Mouse (Mus musculus) c-Kit-positive CD71-positive TER-119-negative erythroid progenitor cells, embryonic 14.5 days (primary cell): ENCODE measurements around the gene Fancd2.

Experiments
- DNase-seq: peaks from one replicate; pipeline ENCODE4 v3.0.0-alpha.2; 2013; ENCODE audit warnings: low read depth

Gene Fancd2

DNA sequence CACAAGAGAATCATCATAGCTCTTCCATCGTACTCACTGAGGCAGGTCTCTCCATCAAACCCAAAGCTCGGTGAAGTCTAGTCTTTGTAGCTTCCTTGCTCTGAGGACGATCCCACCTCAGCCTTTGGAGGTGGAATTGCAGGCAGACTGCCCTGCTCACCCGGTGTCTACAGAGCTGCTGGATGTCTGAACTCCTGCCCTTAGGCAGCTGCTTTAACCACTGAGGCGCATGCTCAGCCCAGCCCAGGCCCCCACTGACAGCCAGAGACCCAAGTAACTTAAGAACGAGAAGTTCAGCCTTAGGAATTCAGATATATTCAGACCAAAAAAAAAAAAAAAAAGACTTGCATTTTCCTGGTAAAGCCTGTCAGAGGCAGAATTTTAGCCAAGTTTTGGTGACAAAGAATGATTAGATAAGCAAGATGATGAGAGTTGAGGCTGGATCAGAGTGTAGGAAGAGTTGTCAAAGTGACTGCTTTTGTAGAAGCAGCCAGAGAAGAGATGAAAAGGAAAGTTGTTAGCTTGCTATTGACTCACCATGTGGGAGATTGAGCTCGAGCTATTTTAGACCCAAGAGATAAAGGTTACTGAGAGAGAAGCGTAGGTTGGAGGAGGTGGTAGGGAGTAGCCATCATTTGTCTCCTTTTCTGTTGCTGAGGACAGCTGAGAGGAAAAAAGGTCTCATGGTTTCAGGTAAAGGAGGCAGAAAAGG lies 80.9 kb downstream of the Fancd2 start:
- no peak for DNase-seq

DNA sequence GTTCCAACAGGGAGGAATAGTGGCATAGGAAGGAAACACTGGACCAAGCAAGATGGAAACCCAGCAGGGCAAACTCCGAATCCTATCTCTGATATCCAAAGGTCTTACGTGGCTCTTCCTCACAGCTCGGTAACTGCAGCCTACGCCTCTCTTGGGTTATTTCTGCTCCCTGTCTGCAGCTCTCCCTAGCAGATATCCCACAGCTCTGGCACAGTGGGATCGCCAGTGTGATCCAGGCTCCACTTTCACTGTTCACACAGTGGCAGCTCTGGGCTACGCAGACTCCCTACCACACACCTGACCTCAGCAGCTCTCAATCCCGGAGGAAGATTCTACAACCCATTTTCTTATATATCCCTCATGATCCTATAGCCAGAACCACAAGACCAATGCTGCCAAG lies 82.7 kb downstream of the Fancd2 start:
- no peak for DNase-seq

DNA sequence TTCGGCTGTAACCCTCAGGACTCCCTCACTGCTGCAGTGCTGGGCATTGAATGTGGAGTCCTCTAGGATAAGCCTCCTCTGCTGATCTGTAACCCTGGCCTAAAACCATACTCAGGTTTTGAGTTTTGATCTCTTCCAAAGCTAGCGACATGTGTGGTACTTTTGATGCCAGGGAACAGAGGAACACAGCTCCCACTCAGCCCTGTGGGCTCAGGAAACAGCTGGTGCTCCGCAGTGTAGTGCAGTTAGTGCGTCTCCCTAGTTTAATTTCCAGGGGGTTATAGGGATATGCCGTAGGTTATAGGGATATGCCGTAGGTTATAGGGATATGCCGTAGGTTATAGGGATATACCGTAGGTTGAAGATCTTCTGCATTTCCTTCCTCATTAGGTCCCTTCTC lies 83.5 kb downstream of the Fancd2 start:
- no peak for DNase-seq

DNA sequence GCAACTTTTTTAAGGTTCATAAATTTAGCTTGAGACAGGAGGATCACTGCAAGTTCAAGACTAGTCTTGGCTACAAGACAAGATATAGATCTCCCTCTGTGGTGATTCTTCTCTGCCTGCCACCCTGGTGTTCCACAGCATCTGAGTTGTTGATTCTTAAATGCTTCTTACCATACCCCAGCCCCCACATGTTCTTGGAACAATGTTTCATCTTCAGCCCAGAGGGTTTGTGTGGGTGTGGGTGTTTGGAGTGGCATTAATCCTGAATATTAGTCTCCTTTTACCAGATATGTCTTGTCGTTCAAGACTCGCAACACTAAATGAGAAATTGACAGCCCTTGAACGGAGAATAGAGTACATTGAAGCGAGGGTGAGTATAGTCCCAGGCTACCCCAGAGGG lies 84.0 kb downstream of the Fancd2 start:
- no peak for DNase-seq

DNA sequence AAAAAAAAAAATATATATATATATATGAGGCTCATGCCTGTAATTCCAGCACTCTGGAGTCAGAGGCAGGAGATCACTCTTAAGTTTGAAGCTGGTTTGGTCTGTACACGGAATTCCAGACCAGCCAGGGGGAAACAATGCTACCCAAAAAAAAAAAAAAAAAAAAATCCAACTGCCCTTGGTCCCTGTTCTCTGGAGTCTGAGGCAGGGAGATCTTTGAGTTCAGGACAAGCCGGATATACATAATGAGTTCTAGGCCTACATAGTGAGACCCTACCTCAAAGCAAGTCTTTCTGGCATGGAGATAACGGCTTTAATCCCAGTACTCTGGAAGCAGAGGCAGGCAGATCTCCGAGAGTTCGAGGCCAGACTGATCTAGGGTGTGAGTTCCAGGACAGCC lies 91.9 kb downstream of the Fancd2 start:
- DNase-seq: no peak

DNA sequence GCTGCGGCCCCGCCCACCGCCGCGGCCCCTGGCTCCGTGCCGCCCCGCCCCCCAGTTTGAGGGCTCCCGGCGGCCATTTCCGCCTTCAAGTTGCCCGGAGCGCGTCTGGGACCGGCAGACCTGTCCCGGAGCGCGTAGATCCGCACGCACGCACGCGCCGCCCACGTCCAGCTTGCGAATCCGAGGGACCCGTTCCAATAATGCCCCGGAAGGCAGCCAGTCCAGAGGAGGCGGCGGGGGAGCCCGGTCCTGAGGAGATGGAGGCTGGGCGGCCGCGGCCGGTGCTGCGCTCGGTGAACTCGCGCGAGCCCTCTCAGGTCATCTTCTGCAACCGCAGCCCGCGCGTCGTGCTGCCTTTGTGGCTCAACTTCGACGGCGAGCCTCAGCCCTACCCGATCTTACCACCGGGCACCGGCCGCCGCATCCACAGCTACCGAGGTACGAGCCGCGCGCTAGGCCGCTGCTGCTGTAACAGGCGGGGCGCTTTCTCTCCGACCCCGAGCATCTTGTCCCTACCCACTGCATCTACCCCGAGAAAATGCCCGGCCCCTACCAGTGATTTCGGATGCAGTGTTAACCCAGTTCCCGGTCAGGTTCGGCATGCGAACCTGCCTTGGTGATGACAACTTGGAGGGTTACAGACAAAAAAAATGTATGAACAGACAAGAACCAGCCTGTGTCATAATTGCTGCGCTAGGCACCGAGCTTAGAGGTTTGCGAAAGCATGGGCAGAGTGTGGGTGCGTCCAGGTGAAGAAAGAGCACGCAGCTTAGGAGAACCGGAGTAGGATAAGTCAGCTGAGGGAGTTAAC lies 92.7 kb downstream of the Fancd2 start, which contains the start of gene Vhl:
Vhl (plus strand) TSS at position 19 of the 811 bp plus-strand sequence.
- DNase-seq: no peak

DNA sequence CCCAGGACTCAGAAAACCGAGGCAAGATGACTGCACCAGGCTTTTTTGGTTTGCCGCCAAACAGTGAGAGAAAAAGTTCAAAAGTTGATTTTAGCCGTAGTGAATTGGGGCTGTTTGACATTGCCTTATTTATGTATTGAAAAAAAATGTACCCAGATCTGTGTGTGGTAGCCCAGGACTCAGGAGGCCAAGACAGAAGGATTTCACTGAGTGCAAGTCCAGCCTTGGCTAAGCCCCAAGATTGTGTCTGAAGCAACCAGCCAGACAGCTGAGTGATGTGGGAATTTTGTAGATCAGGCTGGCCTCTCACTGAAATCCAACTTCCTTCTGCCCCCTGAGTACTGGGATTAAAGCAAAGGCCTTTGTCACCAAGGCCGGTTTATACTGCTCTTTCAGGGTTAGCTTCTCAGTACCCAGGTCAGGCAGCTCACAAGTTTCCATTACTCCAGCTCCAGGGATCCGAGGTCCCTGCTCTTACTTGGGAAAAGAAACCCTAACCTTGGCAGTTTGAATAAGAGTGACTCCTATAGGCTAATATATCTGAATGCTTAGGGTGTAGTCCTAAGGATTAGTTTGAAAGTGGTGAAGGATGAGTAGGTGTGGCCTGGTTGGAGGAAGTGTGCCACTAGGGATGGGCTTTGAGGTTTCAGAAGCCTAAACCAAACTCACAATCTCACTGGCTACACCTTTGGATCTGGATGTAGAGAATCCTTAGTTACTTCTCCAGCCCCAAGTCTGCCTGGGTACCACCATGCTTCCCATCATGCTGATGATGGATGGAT lies 93.7 kb downstream of the Fancd2 start:
- DNase-seq: no peak

GRCm38 (mm10) chr6:113630322-113630721 lies 98.8 kb downstream of the Fancd2 start:
- DNase-seq: no peak

DNA sequence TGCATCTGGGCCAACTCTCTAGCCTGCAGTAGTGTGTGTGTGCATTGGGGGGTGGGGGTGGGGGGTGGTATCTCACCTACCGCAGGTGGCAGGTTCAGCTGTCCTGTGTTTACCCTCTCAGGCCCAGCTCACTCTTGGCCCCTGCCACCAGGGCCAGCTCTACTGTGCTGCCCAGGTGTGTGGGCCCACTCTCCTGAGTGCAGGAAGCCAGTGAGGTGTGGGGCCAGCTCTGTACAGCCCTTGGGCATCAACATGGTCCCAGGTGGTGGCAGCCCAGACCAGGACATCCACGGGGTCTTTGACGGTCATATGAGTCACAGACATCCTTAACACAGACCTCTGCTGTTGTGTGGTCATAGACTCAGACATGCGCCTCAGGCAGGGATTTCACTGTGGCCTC lies 101.4 kb downstream of the Fancd2 start:
- DNase-seq: no peak

- DNase-seq: peak; percentile 87
These were observed 107.0 kb downstream of the Fancd2 start, which contains the start of gene Irak2 for GRCm38 (mm10) chr6:113638302-113639040. Irak2 (plus strand) TSS chr6:113638467.

DNA sequence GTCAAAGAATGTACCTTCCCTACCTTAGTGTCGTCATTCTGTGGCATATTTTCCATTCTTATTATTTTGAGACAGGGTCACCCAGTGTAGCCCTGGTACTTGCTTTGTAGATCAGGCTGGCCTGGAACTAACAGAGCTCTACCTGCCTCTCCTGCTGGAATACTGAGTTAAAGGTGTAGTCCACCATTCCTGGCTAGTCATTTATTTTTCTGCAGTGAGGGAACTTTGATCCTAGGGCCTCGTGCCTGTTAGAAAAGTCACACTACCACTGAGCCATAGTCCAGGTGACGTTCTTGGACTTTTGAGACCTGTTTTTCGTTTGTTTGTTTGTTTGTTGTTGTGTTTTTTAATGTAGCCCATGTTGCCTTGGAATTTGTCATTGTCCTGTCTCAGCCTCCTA lies 107.7 kb downstream of the Fancd2 start:
- DNase-seq: no peak

DNA sequence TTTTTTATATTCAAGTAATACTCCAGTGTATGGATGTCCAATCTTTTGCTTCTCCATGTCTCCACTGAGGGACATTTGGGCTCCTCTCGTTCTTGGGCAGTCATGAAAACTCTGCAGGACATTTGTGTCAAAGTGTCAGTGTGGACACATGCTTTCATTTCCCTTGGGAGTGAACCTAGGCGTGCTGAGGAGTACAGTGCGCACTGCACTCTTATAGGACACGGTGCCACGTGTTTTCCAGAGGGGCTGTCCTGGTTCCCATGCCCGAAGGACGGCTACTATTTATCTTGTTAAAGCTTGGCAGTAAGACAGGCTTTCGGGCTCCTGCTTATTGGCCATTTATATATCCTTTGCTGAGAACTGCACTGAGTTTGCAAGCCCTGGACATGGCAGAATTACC lies 111.1 kb downstream of the Fancd2 start:
- DNase-seq: no peak

DNA sequence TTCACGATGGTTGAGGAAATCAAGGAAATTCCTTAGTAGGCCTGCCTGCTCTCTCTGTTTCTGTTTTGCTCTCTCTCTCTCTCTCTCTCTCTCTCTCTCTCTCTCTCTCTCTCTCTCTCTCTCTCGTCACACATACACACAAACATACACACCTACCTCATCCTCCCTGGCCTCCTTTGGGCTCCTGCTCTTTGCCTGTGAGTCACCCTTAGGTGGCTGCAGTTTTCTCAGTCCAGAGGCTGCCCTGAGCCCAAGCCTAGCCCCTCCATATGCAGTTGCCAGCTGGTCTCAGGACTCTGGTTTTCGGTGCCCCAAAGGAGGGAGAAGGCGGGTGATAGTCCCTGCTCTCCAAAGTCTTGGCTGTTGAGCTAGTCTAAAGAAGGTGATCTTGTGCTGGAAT lies 111.5 kb downstream of the Fancd2 start:
- DNase-seq: no peak

DNA sequence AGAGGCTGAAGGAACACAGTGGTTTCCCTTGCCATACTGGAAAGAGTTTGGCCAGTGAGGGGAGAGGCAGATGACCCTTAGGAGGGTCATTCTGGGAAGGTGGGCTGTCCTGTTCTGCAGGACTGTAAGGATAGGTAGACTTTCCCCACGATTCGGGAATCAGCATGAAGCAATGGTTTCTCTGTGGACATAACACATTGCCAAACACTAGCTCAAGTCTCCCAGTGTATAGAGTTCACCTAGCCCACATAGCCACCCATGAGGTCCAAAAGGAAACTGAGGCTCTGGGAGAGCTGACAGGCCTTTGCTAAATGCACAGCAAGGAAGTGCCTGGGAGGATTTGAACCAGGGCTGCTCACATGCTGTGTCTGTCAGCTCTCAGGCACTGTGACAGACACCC lies 112.5 kb downstream of the Fancd2 start:
- no peak for DNase-seq

DNA sequence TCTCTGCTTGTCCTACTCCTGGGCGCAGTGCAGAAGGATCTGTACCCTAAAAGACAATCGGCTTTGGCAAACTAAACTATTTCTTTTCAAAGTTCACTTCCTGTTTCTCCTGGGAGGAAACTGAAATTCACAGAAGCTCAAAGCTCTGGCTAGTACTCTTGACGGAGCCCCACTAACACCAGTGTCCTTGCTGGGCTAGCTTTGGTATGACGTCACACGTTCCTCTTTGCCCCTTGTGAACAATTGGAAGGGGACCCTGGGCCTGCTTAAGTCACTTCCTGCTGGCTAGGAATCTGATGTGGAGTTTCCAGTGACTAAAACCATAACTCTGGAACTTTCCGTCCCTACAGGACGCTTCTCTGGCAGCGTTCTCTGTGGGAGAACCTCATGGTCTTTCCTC lies 113.3 kb downstream of the Fancd2 start:
- no peak for DNase-seq
